Mouse (Mus musculus) liver, embryonic 13.5 days (tissue): ENCODE data around the gene Ctnnal1. TPM values are rescaled to one million over a fixed set of nuclear protein-coding genes. Genes with fewer than 3 reads are reported as not detected.

Experiments
- ATAC-seq: fragments of 200-750 bp; cut with Nextera tagmentation; 2 replicates; pipeline ENCODE4 v1.8.0; 2017; ENCODE audit warnings: low read depth, mild to moderate bottlenecking, moderate number of reproducible peaks, moderate library complexity
- DNase-seq: peaks from one replicate; pipeline ENCODE4 v3.0.0; 2022
- H3K27ac ChIP-seq: fragments of 300-500 bp; sonication (generic); 2 replicates; pipeline ENCODE4 v1.5.1; 2015; ENCODE audit warnings: moderate library complexity, mild to moderate bottlenecking, inconsistent platforms
- H3K27me3 ChIP-seq: fragments of 300-500 bp; sonication (generic); 2 replicates; pipeline ENCODE4 v1.6.1; 2015; ENCODE audit warnings: mild to moderate bottlenecking, inconsistent platforms
- H3K36me3 ChIP-seq: fragments of 300-500 bp; sonication (generic); 2 replicates; pipeline ENCODE4 v1.6.1; 2015; ENCODE audit warnings: mild to moderate bottlenecking, inconsistent platforms
- H3K4me1 ChIP-seq: fragments of 300-500 bp; sonication (generic); replicated peaks from 2 replicates; pipeline ENCODE4 v1.6.1; 2015; ENCODE audit warnings: inconsistent platforms
- H3K4me2 ChIP-seq: fragments of 300-500 bp; sonication (generic); 2 replicates; pipeline ENCODE4 v1.6.1; 2015; ENCODE audit warnings: inconsistent platforms, mild to moderate bottlenecking, moderate library complexity
- H3K4me3 ChIP-seq: fragments of 300-500 bp; sonication (generic); replicated peaks from 2 replicates; pipeline ENCODE4 v1.5.1; 2015; ENCODE audit warnings: mild to moderate bottlenecking, inconsistent platforms
- H3K9ac ChIP-seq: fragments of 300-500 bp; sonication (generic); 2 replicates; pipeline ENCODE4 v1.6.1; 2015; ENCODE audit warnings: mild to moderate bottlenecking, inconsistent platforms
- H3K9me3 ChIP-seq: fragments of 300-500 bp; sonication (generic); replicated peaks from 2 replicates; pipeline ENCODE4 v1.6.1; 2016; ENCODE audit warnings: inconsistent platforms
- WGBS: fragments of 180-500 bp; shearing (Covaris S2); methylation state at CpG from one replicate; pipeline ENCODE4 v1.1.7; 2015; ENCODE audit not compliant: insufficient replicate concordance; 5-methylcytosine and 5-hydroxymethylcytosine counted together
- polyA plus RNA-seq: library from polyadenylated mRNA; unstranded; fragments of >200 nt; fragmentation: Nextera tagmentation; extraction: Ambion mirVana; gene quantifications from 2 replicates; pipeline ENCODE4 v1.2.1, GENCODE M21; 2015

The Ctnnal1 gene
- polyA plus RNA-seq, 1 experiment from 2014 or later: 9.5 TPM

DNA sequence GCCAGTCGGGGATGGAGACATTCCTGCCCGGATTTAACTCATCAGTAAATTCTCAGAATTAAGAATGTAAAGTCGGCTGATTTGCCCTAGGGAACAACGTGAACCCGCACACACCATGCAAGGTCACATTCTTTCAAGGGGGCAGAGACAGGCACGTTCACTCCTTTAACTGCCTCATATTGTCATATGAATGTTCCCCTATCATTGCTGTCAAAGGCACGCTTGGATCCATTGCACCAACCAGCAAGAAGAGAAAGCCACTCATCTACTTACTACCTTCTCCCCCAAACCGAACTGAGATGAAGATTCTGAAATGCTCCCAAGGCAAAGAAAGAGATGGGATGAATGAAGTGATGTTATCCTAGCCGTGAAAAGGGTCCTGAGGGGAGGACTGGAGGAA is 6.3 kb downstream of the Ctnnal1 start:
- no peak for DNase-seq
- Histone ChIP-seq H3K4me3 (no peak overlapping the region), H3K9ac (no peak overlapping the region), H3K4me2 (no peak overlapping the region), H3K9me3 (no peaks in the 10 kb centered on the region), H3K36me3 (no peaks in the 10 kb centered on the region), H3K4me1 (peaks cover 27% of the 10 kb centered on the region), H3K27ac (no peak overlapping the region), H3K27me3 (no peaks in the 10 kb centered on the region)
- 72% methylated on average over 9 of the region's 9 CpGs for WGBS
- ATAC-seq: no peak

DNA sequence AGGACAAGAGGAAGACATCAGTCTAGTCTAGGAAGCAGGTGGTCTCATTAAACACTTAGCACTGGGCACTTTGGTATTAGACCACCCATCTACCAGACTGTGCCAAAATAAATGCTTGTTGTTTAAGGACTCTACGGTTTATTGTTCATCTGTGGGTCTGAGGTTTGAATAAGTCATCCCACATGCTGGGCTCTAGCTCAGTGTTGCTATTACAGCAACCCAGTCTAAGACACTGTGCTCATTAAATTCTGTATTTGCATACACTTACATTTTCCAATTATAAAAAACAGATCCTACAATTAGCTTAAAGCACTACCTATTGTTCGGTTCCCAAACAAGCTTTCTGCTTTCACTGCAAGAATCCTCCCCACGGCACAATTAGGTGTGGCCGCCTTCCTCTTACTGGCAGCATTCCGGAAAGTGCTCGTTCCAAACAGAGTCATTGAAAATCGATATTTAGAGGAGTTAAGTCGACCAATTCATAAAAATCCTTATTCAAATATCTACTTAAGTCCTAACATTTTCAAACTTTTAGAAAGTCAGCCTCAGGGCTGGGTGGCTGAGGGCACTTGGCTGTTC is 8.5 kb downstream of the Ctnnal1 start:
- Histone ChIP-seq H3K4me2 (no peak overlapping the region), H3K36me3 (no peaks in the 10 kb centered on the region), H3K27me3 (no peaks in the 10 kb centered on the region), H3K9me3 (no peaks in the 10 kb centered on the region), H3K9ac (no peak overlapping the region), H3K4me1 (peaks cover 4% of the 10 kb centered on the region), H3K27ac (no peak overlapping the region), H3K4me3 (no peak overlapping the region)
- DNase-seq (no peak), ATAC-seq (no peak)
- 78% methylated on average over 8 of the region's 8 CpGs for WGBS

- H3K27ac ChIP-seq: no peak overlapping the region
- no peaks in the 10 kb centered on the region for H3K36me3 ChIP-seq
- H3K4me3 ChIP-seq: no peak overlapping the region
- H3K9ac ChIP-seq: no peak overlapping the region
- no peaks in the 10 kb centered on the region for H3K27me3 ChIP-seq
- WGBS: 76% methylated on average over 5 of the region's 5 CpGs
- peaks cover 4% of the 10 kb centered on the region for H3K4me1 ChIP-seq
- H3K4me2 ChIP-seq: no peak overlapping the region
- DNase-seq (no peak), ATAC-seq (no peak)
- no peaks in the 10 kb centered on the region for H3K9me3 ChIP-seq
Measured at GRCm38 (mm10) chr4:56855935-56856334, 9.1 kb downstream of the Ctnnal1 start.

DNA sequence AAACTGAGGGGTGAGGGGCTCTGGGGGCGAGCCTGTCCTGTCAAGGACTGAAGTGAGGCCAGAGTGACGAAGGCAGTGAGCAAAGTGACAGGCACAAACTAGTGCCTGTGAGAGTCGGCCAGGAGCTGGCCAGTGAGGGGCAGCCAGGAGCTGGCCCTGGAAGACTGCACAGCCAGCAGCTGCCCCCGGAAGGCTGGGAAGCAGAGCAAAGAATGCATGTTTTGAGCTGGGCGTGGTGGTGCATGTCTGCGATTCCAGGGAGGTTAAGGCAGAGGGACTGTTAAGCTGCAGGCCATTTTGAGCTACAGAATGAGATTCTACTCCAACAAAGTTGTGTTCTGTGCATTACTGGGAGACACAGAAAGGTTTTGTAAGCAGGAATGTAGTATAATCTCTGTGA is 14.3 kb downstream of the Ctnnal1 start:
- Histone ChIP-seq H3K4me1 (peaks cover 6% of the 10 kb centered on the region), H3K27ac (no peak overlapping the region), H3K9me3 (no peaks in the 10 kb centered on the region), H3K4me3 (no peak overlapping the region), H3K27me3 (no peaks in the 10 kb centered on the region), H3K9ac (no peak overlapping the region), H3K4me2 (no peak overlapping the region), H3K36me3 (peaks cover 2% of the 10 kb centered on the region)
- WGBS: 58% methylated on average over 6 of the region's 6 CpGs
- ATAC-seq (no peak), DNase-seq (no peak)

DNA sequence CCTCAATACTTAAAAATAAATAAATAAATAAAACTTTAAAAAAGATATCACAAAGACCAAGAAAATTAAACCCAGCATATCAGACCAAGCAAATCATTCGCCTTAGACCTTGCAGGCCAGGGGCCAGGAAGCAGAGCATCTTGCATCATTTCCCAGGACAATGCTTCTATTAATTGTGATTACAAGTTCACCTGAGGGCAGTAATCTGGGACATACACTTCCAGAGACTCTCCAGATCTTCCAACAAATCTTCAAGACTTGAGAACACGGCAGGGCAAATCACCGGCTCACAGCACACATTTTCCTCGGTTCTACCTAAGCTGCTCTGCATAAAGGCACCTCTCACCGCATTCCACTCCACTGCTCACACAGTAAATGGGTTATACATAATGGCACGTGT is 16.9 kb downstream of the Ctnnal1 start:
- Histone ChIP-seq H3K9me3 (no peaks in the 10 kb centered on the region), H3K4me2 (no peak overlapping the region), H3K4me3 (no peak overlapping the region), H3K4me1 (peaks cover 6% of the 10 kb centered on the region), H3K27ac (no peak overlapping the region), H3K9ac (no peak overlapping the region), H3K36me3 (peaks cover 20% of the 10 kb centered on the region), H3K27me3 (no peaks in the 10 kb centered on the region)
- ATAC-seq (no peak), DNase-seq (no peak)
- 84% methylated on average over 6 of the region's 6 CpGs for WGBS

GRCm38 (mm10) chr4:56847400-56847799 is 17.6 kb downstream of the Ctnnal1 start:
- no peaks in the 10 kb centered on the region for H3K27me3 ChIP-seq
- peaks cover 6% of the 10 kb centered on the region for H3K4me1 ChIP-seq
- ATAC-seq (no peak), DNase-seq (no peak)
- no peak overlapping the region for H3K27ac ChIP-seq
- no peaks in the 10 kb centered on the region for H3K9me3 ChIP-seq
- no peak overlapping the region for H3K4me3 ChIP-seq
- no peak overlapping the region for H3K9ac ChIP-seq
- H3K4me2 ChIP-seq: no peak overlapping the region
- H3K36me3 ChIP-seq: peaks cover 20% of the 10 kb centered on the region
- 86% methylated on average over 3 of the region's 3 CpGs for WGBS

DNA sequence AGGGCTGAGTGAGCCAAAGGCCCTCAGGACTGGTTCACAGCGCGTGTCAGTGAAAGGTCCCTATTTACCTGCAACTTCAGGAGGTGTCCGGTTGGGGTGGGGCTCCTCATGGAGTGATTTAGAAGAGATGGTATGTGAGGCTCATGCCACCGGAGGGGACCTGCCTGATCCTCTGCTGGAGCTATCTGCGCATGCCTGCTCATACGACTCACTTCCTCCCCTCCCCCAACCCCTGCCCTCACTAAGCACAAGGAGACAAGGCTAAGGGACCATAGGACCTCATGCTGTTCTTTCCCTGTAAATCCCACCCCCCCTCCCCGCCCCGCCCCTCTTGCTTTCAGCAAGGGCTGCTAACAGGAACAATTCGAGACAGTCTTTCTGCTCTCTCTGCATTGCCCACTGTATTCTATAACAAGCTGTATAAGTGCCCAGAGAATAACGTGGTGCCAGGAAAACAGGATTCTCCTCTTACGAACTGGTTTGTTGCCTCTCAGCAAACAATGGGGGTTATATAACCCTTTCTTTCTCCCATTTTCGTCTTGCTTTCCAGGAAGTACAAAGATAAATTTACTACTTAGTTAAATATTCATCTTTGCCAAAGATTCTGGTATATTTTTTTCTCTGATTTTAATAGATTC is 19.0 kb downstream of the Ctnnal1 start:
- no peak overlapping the region for H3K4me3 ChIP-seq
- peaks cover 25% of the 10 kb centered on the region for H3K36me3 ChIP-seq
- H3K27me3 ChIP-seq: no peaks in the 10 kb centered on the region
- ATAC-seq (no peak), DNase-seq (no peak)
- 68% methylated on average over 12 of the region's 12 CpGs for WGBS
- no peaks in the 10 kb centered on the region for H3K9me3 ChIP-seq
- no peak overlapping the region for H3K27ac ChIP-seq
- H3K4me1 ChIP-seq: peaks cover 6% of the 10 kb centered on the region
- H3K9ac ChIP-seq: no peak overlapping the region
- H3K4me2 ChIP-seq: no peak overlapping the region

DNA sequence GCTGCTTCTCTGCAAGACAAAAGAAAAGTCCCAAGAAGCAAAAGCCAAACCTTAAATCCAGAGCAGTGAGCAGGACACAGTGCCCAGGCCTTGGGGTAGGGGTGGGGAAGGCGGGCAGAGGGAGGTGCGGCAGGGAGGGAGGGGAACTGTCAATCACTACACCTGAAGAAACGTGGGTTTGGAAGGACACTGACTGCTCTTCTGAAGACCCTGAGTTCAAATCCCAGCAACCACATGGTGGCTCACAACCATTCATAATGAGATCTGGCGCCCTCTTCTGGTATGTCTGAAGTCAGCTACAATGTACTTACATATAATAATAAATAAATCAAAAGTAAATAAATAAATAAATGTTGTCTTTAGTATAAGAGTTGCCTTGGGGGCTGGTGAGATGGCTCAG is 20.1 kb downstream of the Ctnnal1 start:
- ATAC-seq (no peak), DNase-seq (no peak)
- H3K36me3 ChIP-seq: peaks cover 29% of the 10 kb centered on the region
- no peaks in the 10 kb centered on the region for H3K27me3 ChIP-seq
- H3K4me2 ChIP-seq: no peak overlapping the region
- no peak overlapping the region for H3K9ac ChIP-seq
- H3K4me3 ChIP-seq: no peak overlapping the region
- WGBS: 67% methylated on average over 4 of the region's 4 CpGs
- H3K27ac ChIP-seq: no peak overlapping the region
- H3K9me3 ChIP-seq: no peaks in the 10 kb centered on the region
- H3K4me1 ChIP-seq: no peaks in the 10 kb centered on the region; the same call in 1 of the 2 replicates

GRCm38 (mm10) chr4:56843963-56844362 is 21.0 kb downstream of the Ctnnal1 start:
- Histone ChIP-seq H3K9me3 (no peaks in the 10 kb centered on the region), H3K4me2 (no peak overlapping the region), H3K27me3 (no peaks in the 10 kb centered on the region), H3K9ac (no peak overlapping the region), H3K4me1 (no peaks in the 10 kb centered on the region; the same call in 1 of the 2 replicates), H3K36me3 (peaks cover 32% of the 10 kb centered on the region), H3K27ac (no peak overlapping the region), H3K4me3 (no peak overlapping the region)
- WGBS: 64% methylated on average over 2 of the region's 2 CpGs
- DNase-seq: no peak
- no peak for ATAC-seq

GRCm38 (mm10) chr4:56842501-56842900 is 22.5 kb downstream of the Ctnnal1 start:
- ATAC-seq: no peak
- WGBS: 58% methylated on average over 7 of the region's 7 CpGs

DNA sequence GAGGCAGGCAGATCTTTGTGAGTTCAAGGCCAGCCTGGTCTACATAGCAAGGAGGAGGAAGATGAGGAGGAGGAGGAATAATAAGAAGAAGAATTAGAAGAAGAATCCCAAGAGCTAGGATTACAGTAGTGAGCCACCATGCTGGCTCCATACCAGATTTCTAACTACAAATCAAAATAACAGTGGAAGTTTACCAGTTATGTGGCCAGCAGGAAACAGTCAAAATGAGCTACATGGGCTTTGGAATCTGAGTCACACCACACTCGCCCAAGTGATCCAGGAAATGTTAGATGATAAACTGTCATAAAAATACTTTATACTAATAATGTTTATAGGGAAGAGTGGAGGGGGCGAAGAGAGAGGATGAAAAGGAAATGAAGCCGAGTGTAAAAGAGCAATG is 24.7 kb downstream of the Ctnnal1 start:
- Histone ChIP-seq H3K4me3 (no peak overlapping the region), H3K9me3 (no peaks in the 10 kb centered on the region), H3K27me3 (no peaks in the 10 kb centered on the region), H3K4me1 (no peaks in the 10 kb centered on the region; the same call in 1 of the 2 replicates), H3K9ac (no peak overlapping the region), H3K27ac (no peak overlapping the region), H3K36me3 (peaks cover 40% of the 10 kb centered on the region), H3K4me2 (no peak overlapping the region)
- ATAC-seq (no peak), DNase-seq (no peak)
- WGBS: 67% methylated on average over 3 of the region's 3 CpGs

More at GRCm38 (mm10) chr4:56842501-56842900, 22.5 kb downstream of the Ctnnal1 start:
- H3K27me3 ChIP-seq: no peaks in the 10 kb centered on the region
- no peak overlapping the region for H3K4me3 ChIP-seq
- H3K9me3 ChIP-seq: no peaks in the 10 kb centered on the region
- peaks cover 39% of the 10 kb centered on the region for H3K36me3 ChIP-seq
- no peaks in the 10 kb centered on the region; the same call in 1 of the 2 replicates for H3K4me1 ChIP-seq
- H3K27ac ChIP-seq: peak overlapping the region; percentile 39; the same call in 1 of the 2 replicates
- no peak overlapping the region for H3K9ac ChIP-seq
- H3K4me2 ChIP-seq: no peak overlapping the region
- DNase-seq: no peak

GRCm38 (mm10) chr4:56837661-56838060 is 27.3 kb downstream of the Ctnnal1 start:
- 75% methylated on average over 6 of the region's 6 CpGs for WGBS
- H3K27me3 ChIP-seq: no peaks in the 10 kb centered on the region
- no peak overlapping the region for H3K9ac ChIP-seq
- no peak for DNase-seq
- peaks cover 35% of the 10 kb centered on the region for H3K36me3 ChIP-seq
- no peak overlapping the region for H3K27ac ChIP-seq
- H3K9me3 ChIP-seq: no peaks in the 10 kb centered on the region
- no peak overlapping the region for H3K4me2 ChIP-seq
- no peaks in the 10 kb centered on the region; the same call in 1 of the 2 replicates for H3K4me1 ChIP-seq
- H3K4me3 ChIP-seq: no peak overlapping the region
- no peak for ATAC-seq
